Mouse (Mus musculus): ENCODE measurements around the gene Zfp600. TPM values are rescaled to one million over a fixed set of nuclear protein-coding genes. Genes with fewer than 3 reads are reported as not detected.
"Not testable (repeated sequence)": the region's sequence is repeated elsewhere in the genome, so short reads cannot be mapped to it uniquely, and the experiment has no call there.

Zfp600 gene
- not detected in 2 replicates for polyA plus RNA-seq (2015; fragmentation: Nextera tagmentation; extraction: Ambion mirVana)

GRCm38 (mm10) chr4:146156524-146156923 lies at the start of gene Zfp600:
Zfp600 (plus strand) TSS chr4:146156824.
- H3K4me1 ChIP-seq (ENCODE audit: control insufficient read depth, insufficient read depth, low read depth, low read length), result not testable (repeated sequence)
- WGBS, result no CpG with 5 or more reads among the region's 6 CpGs

GRCm38 (mm10) chr4:146162893-146163292 lies 6.3 kb downstream of the Zfp600 start:
- ATAC-seq; H3K9me3 ChIP-seq (ENCODE audit: control insufficient read depth, low read length); H3K4me3 ChIP-seq (ENCODE audit: low read length); H3K4me1 ChIP-seq (ENCODE audit: control insufficient read depth, insufficient read depth, low read depth, low read length); H3K9ac ChIP-seq (ENCODE audit: low read depth, low read length); H3K4me2 ChIP-seq (ENCODE audit: low read length); H3K27me3 ChIP-seq (replicated peaks; ENCODE audit: control insufficient read depth, insufficient read depth, low read length); H3K36me3 ChIP-seq (ENCODE audit: control insufficient read depth, insufficient read depth, low read length); H3K27ac ChIP-seq (ENCODE audit: low read depth, low read length): not testable (repeated sequence)
- 98% methylated on average over 2 of the region's 4 CpGs for WGBS

More at GRCm38 (mm10) chr4:146156524-146156923, at the start of gene Zfp600:
- not testable (repeated sequence) for H3K27me3 ChIP-seq (replicated peaks; ENCODE audit: control insufficient read depth, insufficient read depth, low read length); H3K4me2 ChIP-seq (ENCODE audit: low read length); H3K9me3 ChIP-seq (ENCODE audit: control insufficient read depth, low read length); ATAC-seq; H3K36me3 ChIP-seq (ENCODE audit: control insufficient read depth, insufficient read depth, low read length); H3K27ac ChIP-seq (ENCODE audit: low read depth, low read length); H3K9ac ChIP-seq (ENCODE audit: low read depth, low read length); H3K4me3 ChIP-seq (ENCODE audit: low read length)

DNA sequence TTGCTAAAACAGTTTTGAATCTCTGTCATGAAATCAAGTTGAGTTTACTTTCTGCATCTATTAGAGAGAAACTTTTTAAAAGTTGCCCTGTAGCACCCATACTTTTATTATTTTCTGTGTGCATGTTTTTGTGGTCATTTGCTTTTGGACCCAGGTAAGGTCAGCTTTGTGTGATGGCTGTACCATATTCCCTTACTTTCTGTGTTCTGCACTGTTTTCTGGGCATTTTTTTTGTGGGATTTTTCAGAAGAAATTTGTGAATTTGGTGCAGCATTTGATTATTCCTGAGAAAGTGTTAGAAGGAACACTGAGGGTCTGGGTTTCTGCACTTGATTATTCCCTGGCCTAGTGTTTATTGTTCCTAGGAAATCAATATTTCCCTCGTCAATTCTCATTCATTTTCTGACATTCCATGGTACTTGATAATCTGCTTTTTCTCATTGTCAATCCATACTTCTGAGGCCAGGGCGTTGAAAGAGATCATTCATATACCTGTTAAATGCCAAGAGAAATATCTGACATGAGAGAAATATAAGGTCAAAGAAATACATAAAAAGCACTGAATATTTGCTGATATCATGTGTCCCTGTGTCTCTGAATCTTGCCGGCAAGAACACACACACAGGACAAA lies 10.7 kb downstream of the Zfp600 start:
- not testable (repeated sequence) for H3K9me3 ChIP-seq (ENCODE audit: control insufficient read depth, low read length); H3K9ac ChIP-seq (ENCODE audit: low read depth, low read length); H3K4me1 ChIP-seq (ENCODE audit: control insufficient read depth, insufficient read depth, low read depth, low read length); ATAC-seq; H3K4me2 ChIP-seq (ENCODE audit: low read length); H3K27me3 ChIP-seq (replicated peaks; ENCODE audit: control insufficient read depth, insufficient read depth, low read length); H3K27ac ChIP-seq (ENCODE audit: low read depth, low read length); H3K4me3 ChIP-seq (ENCODE audit: low read length); H3K36me3 ChIP-seq (ENCODE audit: control insufficient read depth, insufficient read depth, low read length)
- WGBS, result 85% methylated on average over 3 of the region's 3 CpGs

DNA sequence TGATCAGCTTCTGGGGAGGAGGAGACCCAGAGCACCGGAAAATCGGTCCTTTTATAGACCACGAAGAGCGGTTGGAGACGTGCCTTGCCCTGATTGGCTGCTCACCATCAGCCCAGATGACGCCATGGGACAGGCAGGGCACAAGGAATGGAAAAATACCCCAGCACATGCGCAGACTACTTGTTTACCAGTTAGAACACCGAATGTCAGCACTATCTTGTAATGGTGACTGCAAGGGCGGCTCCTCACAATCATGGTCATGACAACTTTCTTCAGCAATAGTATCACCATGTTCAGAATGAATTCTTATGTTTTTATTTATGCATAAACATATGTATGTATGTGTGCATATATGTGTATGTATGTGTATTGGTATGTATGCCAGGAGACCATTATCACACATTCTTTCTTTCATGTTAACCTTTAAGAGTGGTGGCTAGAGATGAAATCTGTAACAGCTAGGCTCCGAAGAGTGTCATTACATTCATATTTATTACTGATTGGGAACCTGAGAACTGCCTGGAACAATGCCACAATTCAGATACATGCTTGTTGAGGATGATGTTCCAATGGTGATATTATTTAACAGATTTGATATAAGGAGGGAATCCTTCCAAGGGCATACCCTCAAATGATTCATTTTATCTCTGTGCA lies 11.4 kb downstream of the Zfp600 start:
- H3K9ac ChIP-seq (ENCODE audit: low read depth, low read length); H3K36me3 ChIP-seq (ENCODE audit: control insufficient read depth, insufficient read depth, low read length); H3K4me3 ChIP-seq (ENCODE audit: low read length); H3K9me3 ChIP-seq (ENCODE audit: control insufficient read depth, low read length); H3K27me3 ChIP-seq (replicated peaks; ENCODE audit: control insufficient read depth, insufficient read depth, low read length); H3K4me1 ChIP-seq (ENCODE audit: control insufficient read depth, insufficient read depth, low read depth, low read length); H3K4me2 ChIP-seq (ENCODE audit: low read length); H3K27ac ChIP-seq (ENCODE audit: low read depth, low read length): not testable (repeated sequence)
- 0 out of 2 replicates have a peak, but pooled peaks have one; percentile 27 for ATAC-seq
- 86% methylated on average over 10 of the region's 10 CpGs for WGBS

- not testable (repeated sequence) for H3K9ac ChIP-seq (ENCODE audit: low read depth, low read length); H3K27ac ChIP-seq (ENCODE audit: low read depth, low read length); H3K36me3 ChIP-seq (ENCODE audit: control insufficient read depth, insufficient read depth, low read length); H3K4me1 ChIP-seq (ENCODE audit: control insufficient read depth, insufficient read depth, low read depth, low read length); H3K27me3 ChIP-seq (replicated peaks; ENCODE audit: control insufficient read depth, insufficient read depth, low read length); H3K4me2 ChIP-seq (ENCODE audit: low read length); H3K4me3 ChIP-seq (ENCODE audit: low read length)
- peaks cover 15% of the 10 kb centered on the region for H3K9me3 ChIP-seq (ENCODE audit: control insufficient read depth, low read length)
- ATAC-seq, result peak; percentile 40; the same call in 1 of the 2 replicates
- no CpG with 5 or more reads among the region's 2 CpGs for WGBS
These were observed 12.1 kb downstream of the Zfp600 start for GRCm38 (mm10) chr4:146168730-146169215.

- H3K9ac ChIP-seq (ENCODE audit: low read depth, low read length); ATAC-seq; H3K27ac ChIP-seq (ENCODE audit: low read depth, low read length); H3K4me1 ChIP-seq (ENCODE audit: control insufficient read depth, insufficient read depth, low read depth, low read length); H3K36me3 ChIP-seq (ENCODE audit: control insufficient read depth, insufficient read depth, low read length); H3K27me3 ChIP-seq (replicated peaks; ENCODE audit: control insufficient read depth, insufficient read depth, low read length); H3K4me3 ChIP-seq (ENCODE audit: low read length); H3K4me2 ChIP-seq (ENCODE audit: low read length): not testable (repeated sequence)
- 61% methylated on average over 3 of the region's 4 CpGs for WGBS
- peaks cover 12% of the 10 kb centered on the region for H3K9me3 ChIP-seq (ENCODE audit: control insufficient read depth, low read length)
These were observed 17.0 kb downstream of the Zfp600 start for GRCm38 (mm10) chr4:146173378-146174226.

DNA sequence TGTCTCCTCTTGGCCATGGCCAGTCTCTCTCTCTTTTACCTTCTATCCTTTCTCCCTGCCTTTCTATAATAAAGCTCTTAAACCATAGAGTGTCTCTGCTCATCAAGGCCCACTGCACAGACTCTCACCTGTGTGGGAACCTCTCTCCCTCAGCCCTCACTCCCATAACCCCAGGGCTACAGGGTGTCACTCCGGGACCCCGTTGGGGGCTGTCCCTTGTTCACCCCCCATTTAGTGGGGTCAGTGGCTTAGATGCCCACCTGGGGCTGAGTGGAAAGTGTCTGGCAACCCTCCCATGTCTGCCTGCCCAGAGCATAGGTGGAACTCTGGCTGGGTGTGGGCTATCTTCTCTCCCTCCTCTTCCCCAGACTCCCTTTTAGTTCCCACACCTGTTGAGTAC lies 47.7 kb downstream of the Zfp600 start:
- H3K27me3 ChIP-seq (replicated peaks; ENCODE audit: control insufficient read depth, insufficient read depth, low read length); H3K27ac ChIP-seq (ENCODE audit: low read depth, low read length); H3K9ac ChIP-seq (ENCODE audit: low read depth, low read length); H3K4me1 ChIP-seq (ENCODE audit: control insufficient read depth, insufficient read depth, low read depth, low read length); H3K9me3 ChIP-seq (ENCODE audit: control insufficient read depth, low read length); H3K36me3 ChIP-seq (ENCODE audit: control insufficient read depth, insufficient read depth, low read length); H3K4me2 ChIP-seq (ENCODE audit: low read length); ATAC-seq; H3K4me3 ChIP-seq (ENCODE audit: low read length): not testable (repeated sequence)
- 91% methylated on average over 2 of the region's 2 CpGs for WGBS

DNA sequence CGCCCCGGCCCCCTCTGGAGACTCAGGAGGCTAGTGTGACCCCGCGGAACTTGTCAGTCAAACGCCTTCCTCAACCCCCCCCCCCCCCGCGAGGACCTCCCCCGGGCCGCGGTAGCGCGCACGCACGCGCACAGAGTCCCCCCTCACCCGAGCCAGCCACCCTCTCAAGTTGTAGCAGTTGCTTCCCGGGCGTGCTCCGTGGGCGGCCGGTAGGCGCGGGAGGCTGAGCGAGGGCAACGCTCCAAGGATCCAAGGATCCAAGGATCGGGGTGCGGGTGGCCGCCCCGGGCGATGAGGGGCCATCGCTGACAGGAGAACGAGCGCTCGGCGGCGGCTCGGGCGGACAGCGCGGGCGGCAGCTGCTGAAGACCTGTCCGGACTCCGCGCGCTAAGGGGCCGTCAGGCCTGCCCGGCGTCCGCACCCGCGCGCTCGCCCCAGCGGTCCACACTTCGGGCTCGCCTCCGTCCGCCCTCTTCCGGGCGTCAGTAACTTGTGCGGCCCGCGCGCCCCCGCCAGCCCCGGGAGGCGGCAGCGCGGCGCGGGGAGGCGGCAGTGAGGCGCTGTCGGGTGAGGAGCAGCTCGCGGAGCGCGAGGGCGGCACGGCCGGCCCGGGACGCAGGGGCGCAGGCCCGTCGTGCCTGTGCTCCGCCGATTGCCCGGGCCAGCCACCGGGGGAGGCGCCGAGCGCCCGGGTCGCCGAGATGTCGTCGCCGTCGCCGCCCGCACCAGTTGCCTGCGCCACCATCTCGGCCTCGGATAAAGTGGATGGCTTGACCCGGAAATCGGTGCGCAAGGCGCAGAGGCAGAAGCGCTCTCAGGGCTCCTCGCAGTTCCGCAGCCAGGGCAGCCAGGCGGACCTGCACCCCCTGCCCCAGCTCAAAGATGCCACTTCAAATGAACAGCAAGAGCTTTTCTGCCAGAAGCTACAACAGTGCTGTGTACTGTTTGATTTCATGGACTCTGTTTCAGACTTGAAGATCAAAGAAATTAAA lies 82.9 kb downstream of the Zfp600 start:
- not testable (repeated sequence) for H3K27me3 ChIP-seq (replicated peaks; ENCODE audit: control insufficient read depth, insufficient read depth, low read length); H3K9ac ChIP-seq (ENCODE audit: low read depth, low read length); H3K4me2 ChIP-seq (ENCODE audit: low read length); H3K4me1 ChIP-seq (ENCODE audit: control insufficient read depth, insufficient read depth, low read depth, low read length); H3K36me3 ChIP-seq (ENCODE audit: control insufficient read depth, insufficient read depth, low read length); H3K27ac ChIP-seq (ENCODE audit: low read depth, low read length); H3K4me3 ChIP-seq (ENCODE audit: low read length); H3K9me3 ChIP-seq (ENCODE audit: control insufficient read depth, low read length)
- WGBS, result 4% methylated on average over 18 of the region's 113 CpGs
- peak; percentile 87 for ATAC-seq

Measured in hindbrain, embryonic 16.5 days (tissue).